Mouse (Mus musculus): ENCODE data around the gene Slc1a7.

Gene Slc1a7

DNA sequence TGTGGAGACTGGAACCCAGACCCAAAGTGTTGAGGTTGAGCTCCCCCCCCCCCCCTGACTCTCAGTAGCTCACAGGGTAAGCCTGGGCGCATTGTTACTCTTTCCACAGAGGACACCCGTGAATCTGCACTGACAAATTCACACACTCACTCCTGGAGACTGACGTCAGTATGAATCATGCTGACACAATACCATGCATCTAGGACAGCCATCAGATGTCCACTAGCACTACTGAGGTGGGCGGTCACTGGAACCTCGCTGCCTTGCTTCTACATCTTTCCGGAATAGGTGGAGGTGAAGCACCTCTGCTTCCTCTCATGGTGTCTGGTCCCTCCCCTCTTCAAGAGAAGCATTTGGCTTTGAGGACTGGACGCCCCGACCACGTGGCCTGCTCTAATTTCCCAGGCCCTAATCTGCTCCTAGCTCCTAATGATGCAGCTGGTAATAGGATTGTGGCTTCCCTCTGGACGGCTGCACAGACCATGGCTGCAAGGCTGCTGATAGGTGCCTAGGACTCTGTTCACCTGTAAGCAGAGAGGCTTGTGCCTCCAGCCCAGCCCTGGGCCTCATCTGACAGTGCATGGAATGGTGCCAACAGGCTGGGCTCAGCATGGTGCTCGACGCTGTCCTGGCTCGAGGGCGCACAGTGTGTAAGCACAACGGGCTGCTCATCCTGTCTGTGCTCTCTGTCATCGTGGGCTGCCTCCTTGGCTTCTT is at the start of gene Slc1a7:
Gene Slc1a7, plus strand, starts transcription at position 367 of the 717 bp plus-strand sequence.
- DNase-seq (ENCODE audit: low spot score), result no peak

DNA sequence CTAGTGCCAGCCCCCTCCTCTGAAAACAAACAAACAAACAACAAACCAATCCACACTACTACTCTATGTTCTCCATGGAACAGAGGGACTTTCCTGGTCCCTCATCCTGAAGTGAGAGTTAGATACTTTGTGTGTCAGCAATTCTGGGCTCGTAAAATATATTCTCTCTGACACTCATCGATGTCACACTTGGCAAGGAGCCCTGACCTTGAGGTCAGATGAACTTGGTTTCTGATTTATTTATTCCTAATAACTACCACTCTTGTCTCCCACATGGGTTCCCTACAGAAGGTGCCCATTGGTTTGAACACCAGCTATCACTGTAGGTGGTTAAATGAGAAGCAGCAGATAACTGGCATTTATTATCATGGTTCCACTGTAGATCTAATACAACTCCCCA is 47.8 kb upstream of the Slc1a7 start:
- no peak for DNase-seq (ENCODE audit: low spot score)

DNA sequence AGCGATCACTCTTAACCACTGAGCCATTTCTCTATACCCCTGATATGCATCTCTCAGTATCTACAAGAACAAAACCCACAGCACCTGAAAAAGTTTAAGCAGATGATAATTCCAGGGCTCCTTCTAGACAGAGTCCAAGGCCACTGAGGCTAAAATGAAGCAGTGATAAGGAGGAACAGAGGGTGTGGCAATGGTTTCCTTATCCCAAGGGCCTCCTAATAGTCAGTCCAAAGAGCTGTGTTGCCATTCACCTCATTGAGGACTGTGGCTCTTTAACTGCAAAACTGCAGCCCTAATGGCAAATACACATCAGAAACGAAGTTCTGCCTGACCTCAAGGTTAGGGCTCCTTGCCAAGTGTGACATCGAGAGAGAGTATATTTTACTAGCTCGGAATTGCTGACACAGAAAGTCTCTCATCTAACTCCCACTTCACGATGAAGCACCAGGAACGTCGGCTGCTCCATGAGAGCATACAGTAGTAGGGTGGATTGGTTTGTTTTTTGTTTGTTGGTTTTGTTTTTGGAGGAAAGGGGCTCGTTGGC is 46.9 kb upstream of the Slc1a7 start:
- no peak for DNase-seq (ENCODE audit: low spot score)

DNA sequence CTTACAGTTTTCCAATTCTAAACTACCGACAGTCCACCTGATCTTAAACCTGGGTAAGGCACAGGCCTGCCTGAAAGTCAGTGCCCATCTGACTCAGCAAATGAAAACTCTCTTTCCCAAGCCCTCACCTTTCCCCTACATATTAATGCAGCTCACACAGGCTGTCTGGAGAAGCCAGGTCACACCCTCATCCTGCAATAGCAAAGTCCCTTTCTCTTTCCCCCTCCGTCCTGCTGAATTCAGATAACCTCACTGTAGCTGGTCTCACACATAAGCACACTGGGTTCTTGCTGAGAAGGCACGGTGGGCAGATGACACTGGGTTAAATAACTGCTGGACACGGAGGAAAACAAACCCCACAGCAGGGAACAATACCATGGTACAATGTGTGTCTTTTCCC is 46.2 kb upstream of the Slc1a7 start:
- DNase-seq (ENCODE audit: low spot score), result no peak

DNA sequence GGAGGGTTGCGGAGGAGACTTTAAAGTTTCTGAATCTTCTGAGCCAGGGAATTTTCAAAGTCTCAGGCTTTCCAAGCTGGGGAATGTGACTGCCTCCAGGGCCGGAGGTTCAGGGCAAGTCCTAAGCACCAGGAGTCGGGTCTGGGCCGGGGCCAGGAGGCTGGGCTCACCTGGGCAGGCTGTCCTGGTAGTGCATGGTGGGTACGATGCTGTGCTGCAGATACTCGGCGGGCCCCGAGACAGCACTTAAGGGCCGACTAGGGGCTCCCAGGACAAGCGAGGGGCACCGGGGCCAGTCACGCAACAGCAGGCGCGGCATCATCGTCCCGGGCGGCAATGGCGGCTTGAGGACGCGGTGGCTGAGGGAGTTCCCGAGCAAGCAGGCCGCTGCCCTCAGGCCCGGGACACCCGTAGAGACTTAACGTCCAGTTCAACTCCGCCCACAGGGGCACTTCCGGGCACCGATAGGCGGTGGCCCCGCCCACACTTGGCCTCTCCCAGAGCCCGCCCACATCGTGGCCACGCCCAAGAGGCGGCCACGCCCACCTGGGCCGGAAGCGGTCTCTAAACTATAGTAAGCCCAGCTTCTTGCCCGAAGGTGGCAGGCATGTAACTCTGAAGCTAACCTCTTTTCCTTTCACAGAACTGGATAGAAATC is 44.9 kb upstream of the Slc1a7 start, which contains the start of gene Cpt2:
Gene Cpt2, minus strand, starts transcription at position 466 of the 658 bp plus-strand sequence.
- peak; percentile 96 for DNase-seq (ENCODE audit: low spot score)

DNA sequence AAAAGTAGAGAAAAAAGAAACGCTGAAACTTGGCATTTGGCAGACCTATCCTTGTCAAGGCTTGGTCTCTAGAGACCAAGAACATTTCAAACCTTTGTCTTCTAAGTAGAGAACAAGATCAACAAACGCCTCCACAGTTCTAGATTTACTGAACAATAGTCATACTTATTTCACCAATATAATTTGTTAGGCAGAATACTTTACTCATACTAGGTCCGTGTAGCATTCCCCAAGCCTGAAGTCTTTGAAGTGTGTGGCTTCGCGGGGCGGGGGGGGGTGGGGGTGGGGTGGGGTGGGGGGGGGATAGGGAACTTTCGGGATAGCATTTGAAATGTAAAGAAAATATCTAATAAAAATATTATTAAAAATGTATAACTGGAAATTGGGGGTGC is 44.3 kb upstream of the Slc1a7 start:
- no peak for DNase-seq (ENCODE audit: low spot score)

DNA sequence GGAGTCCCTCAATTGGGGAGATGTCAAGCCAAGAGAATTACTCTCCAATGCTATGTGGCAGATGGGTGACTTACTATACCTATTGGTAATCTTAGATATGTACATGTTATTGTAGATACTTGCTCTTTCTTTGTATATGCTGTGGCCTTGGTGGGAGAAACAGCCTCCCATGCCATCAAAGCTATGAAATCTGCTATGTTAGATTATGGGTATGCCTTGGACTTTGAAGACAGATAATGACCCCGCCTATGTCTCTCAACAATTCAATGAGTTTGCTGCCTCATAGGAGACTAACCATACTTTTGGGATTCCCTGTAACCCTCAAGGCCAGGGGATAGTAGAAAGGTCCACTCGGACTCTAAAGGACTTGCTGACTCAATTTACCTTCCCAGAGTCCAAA is 39.9 kb upstream of the Slc1a7 start:
- no peak for DNase-seq (ENCODE audit: low spot score)

DNA sequence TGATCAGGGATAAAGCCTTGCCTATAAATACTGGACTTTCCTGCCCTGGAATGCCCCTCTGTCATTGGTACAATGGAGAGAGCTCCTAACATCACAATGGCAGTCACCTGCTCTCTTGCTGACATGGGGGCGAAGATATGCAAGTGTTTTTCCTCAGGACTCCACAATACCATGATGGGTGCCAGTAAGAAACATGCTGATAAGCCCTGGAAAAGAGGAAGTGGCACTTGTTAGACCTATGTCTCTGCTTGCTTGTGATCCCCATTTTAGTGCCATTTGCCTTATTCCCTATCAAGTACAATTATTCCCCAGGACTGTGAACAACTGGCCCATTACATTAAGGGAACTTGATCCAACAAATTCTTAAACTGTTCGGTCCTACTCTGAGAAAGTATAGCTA is 39.4 kb upstream of the Slc1a7 start:
- no peak for DNase-seq (ENCODE audit: low spot score)

DNA sequence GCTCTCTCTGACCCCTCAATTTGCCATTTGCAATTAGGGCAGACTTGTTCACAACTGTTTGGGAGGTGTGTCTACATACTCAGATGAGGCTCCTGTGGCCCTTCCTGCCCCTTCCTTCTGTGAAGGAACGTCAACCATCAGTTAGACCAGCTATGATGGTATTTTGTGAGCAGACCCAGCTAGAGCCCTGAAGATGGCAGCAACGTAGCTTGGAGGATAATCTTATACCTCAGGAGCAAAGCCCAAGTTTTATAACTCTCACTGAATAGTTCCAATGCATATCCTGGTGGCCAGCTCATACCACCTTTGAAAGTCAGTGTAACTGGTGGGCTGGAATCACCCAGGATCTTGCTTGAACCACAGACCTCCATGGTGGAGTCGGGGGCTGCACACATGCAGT is 36.7 kb upstream of the Slc1a7 start:
- no peak for DNase-seq (ENCODE audit: low spot score)

DNA sequence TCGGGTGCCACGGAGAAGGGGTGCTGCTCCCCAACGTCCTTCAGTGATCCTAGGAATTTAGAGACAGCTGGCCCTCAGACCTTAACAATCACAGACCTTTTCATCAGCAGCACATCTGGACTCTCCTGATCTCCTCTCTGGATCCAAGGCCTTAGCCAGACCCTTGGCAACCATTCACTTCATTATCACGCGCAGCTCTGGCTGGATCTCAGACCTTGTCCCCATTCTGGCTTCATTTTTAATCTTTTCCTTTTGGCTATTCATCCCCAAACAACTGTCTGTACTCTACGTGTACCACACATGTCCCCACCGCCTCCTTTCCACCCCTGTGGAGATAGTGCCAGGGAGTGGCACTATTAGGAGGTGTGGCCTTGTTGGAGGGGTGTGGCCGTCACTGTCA is 34.9 kb upstream of the Slc1a7 start:
- DNase-seq (ENCODE audit: low spot score), result no peak

DNA sequence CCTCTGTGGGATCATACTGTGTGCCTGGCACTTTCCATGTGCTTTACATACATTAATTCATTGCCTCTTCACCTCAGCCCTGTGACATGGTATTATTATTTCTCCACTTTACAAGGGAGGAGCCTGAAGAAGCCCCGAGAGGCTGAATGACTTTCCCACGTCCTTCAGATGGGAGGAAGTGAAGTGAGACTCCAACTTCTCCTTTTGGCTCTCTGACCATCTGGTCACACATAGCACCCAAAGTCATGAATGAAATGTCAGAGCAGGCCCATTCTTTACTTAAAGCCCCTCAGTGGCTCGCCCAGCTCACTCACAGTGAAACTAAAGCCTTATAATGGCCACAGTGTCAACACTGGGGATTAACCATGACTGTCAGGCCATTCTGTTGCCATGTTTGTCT is 32.9 kb upstream of the Slc1a7 start:
- no peak for DNase-seq (ENCODE audit: low spot score)

DNA sequence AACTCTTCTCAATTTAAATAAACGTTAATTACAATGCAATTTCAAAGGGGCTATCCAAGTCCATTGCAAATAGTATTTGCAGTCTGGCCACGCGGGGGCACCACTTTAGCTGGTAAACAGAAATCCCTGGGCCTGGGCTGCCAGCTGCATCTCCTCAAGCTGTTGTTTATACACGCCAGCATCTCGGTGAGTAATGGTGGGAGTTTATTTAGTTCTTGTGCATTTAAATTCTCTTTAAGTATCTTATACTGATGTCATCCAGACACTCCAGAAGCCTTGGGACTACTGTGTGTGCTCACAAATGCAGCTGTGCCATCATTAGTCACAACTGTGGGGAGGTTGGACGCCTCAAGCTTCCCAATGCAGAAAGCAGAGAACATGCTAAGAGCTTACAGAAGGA is 30.8 kb upstream of the Slc1a7 start:
- DNase-seq (ENCODE audit: low spot score), result peak; percentile 24

DNA sequence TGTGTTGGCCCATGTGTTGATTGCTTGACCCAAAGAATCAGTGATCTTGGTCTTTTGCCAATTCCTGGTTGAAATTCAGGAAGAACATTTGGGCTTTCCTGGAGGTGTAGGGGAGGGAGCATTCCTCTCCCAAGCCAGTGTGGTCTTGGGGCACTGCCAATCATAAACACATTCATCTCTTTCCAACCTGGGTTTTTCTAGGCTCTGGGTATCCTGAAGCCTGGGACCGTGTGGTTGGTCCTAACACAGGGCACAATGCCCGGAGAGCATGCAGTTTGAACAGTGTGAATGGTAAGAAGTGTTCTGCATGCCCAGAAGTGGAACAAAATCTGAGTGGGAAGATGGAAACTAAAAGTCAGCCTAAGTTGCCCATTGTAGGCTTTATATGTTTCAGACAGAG is 30.0 kb upstream of the Slc1a7 start:
- DNase-seq (ENCODE audit: low spot score), result no peak

DNA sequence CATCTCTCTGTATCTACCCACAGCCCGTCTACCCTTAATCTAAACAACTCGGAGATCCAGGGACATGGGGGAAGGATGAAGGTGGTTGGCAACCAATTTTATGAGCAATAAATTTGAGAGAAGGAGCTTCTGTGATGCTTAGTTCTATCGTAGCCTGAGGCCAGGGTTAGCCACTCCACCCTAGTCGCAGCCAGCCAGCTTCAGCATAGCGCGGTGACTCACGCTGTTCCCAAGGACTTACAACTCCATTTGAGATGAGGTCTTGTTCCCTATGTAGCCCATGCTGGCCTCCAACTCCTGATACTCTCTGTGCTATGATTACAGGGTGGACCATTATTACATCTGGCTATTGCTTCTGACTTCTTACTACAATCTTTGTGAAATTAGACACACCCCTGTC is 25.4 kb upstream of the Slc1a7 start:
- DNase-seq (ENCODE audit: low spot score), result no peak

DNA sequence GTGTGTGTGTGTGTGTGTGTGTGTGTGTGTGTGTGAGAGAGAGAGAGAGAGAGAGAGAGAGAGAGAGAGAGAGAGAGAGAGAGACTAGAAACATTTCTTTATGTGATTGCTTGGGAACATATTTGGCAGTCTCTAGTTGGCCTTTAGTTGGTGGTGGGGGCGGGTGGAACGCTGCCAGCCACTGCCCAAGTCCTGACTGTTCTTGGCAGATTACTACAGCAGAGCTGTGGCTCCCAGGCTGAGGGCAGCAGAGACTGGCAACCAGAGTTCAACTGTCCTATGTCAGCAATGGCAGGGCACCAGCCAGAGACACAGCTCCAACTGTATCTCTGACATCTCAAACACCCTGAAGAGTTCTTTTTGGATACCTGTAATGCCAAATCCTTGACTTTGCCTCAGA is 24.0 kb upstream of the Slc1a7 start:
- no peak for DNase-seq (ENCODE audit: low spot score)

DNA sequence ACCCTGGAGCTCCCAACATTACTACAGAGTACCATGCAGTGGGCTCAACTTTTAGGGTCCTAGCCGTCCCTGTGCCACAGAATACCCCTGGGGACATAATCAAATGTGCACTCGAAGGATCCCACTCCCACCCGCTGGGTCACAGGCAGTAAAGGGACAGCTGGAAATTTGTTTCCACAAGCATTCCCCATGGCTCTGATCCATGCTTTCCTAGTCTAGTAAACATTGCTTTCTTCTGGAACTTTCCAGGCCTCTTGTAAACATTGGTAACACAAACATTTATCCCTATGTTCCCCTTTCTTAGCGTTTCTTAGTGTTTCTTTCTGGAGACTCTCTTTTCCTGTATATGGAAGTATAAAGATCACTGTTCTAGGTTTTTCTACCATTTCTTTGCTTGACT is 18.2 kb upstream of the Slc1a7 start:
- DNase-seq (ENCODE audit: low spot score), result no peak

DNA sequence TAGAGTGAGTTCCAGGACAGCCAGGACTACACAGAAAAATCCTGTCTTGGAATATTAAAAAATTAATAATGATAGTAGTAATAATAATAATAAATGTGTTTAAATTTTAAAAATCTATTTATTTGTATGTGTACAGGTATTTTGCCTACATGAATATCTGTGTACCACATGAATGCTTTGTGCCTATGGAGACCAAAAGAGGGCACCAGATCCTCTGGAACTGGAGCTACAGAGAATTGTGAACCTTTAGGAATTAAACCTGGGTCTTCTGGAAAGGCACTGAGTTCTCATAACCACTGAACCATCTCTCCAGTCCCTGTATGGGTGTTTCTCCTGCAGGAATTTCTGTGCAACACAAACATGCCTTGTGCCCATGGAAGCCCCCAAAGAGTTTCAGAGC is 15.3 kb upstream of the Slc1a7 start:
- no peak for DNase-seq (ENCODE audit: low spot score)

DNA sequence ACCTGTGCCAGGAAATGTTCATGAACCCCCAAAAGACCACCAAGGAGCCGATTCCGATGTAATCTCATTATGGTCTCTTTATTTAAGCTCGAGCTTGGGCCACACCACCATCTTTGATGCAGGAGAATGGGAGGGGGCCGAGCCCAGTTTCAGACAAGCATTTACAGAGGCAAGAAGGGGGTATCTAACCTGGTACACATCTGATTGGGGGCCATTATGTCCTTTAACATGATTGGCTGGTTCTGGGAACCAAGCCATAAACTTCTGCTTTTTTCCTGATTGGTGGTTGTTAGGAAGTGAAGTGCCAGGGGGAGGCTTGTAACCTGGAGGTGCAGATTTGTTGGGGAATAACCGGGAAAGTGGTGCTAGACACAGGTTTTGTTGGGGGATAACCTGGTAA is 12.4 kb upstream of the Slc1a7 start:
- no peak for DNase-seq (ENCODE audit: low spot score)

DNA sequence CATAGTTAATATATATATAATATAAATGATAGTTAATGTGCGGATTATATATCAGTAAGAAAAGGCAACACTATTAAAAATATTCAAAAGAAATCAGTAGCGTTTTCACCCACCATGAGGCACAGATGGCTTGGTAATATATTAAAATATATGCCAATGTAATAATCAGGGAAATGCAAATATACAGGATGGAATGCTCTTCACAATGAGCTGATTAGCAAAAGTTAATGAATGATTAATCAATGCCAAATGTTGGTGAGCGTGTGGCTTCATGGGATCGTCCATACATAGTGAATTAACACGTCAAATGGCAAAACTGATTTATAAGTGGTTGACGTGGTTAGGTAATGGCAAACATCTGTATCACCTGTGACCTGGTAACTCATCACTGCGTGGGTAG is 9.6 kb upstream of the Slc1a7 start:
- no peak for DNase-seq (ENCODE audit: low spot score)

DNA sequence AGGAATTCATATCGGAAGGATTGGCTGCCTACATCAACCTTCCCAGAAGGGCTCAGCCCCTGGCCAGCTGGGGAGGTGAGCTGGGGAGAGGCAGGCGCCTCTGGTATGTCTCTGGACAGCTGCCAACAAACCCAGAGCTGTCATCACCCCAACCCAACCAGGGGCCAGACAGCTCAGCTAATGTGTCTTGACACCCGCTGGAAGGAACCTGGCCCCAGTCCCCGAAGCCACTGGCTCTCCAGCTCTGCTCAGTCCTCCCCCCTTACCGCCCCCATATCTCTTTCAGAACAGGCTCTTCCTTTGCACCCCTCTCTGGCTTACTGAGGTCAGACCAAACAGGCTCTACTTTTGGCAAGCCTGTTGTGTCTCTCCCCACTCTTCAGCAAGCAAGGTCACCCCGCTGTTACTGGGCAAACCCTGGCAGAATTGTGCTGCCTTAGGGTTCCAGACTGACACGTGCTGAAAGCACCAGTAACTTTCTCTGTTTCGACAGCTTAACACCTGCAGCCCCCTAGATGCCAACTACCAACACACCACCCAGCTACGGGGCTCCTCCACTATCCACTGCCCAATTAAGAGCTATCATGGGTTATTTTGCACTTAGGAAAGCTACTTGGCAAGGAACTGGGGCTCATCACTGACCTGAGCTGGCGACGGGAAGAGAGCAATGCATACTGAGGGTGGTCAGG is 5.9 kb upstream of the Slc1a7 start:
- DNase-seq (ENCODE audit: low spot score), result peak; percentile 29

DNA sequence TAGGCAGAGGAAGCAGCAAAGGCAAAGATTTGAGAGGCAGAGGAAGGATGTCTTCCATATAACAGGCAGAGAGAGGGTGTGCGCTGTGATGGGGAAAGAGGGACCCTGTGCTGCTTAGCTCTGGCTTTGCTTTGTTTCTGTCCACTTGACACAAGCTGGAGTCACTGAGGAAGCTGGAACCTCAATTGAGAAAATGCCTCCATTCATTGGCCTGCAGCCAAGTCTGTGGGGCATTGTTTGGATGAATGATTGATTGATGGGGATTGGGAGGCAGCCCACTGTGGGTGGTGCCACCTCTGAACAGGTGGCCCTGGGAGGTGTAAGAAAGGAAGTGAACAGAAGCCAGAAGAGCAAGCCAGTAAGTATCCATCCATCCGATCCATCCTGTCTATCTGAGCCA is 5.3 kb upstream of the Slc1a7 start:
- DNase-seq (ENCODE audit: low spot score), result no peak

DNA sequence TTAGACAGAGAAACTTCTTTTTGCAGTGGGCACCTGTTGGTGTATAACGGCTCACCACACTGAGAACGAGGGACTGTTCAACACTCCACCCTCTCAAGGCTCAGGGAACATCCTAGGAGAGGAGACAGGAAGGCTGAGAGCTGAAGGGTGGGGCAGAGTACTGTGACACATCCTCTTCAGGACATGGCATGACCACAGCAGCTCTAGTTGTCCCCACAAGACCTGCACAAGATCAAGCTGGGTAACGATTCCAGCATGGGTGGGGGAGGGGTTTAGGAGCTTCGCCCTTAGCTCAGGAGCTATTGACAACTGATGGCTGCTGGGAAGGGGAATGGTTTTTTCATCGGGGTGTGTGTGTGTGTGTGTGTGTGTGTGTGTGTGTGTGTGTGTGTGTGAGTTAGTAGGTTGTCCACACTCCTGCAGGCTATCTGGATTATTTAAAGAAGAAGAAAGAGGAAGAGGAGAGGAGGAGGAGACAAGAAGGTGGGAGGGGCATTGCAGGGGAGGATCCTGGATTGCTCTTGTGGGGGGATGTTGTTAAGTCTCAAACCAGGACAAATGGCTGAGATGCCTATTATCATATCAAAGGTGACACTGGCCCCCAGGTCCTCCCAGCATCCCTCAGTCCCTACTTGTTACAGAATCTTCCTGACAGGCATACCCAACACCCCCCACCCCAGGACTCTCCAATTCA is 1.6 kb upstream of the Slc1a7 start:
- no peak for DNase-seq (ENCODE audit: low spot score)

DNA sequence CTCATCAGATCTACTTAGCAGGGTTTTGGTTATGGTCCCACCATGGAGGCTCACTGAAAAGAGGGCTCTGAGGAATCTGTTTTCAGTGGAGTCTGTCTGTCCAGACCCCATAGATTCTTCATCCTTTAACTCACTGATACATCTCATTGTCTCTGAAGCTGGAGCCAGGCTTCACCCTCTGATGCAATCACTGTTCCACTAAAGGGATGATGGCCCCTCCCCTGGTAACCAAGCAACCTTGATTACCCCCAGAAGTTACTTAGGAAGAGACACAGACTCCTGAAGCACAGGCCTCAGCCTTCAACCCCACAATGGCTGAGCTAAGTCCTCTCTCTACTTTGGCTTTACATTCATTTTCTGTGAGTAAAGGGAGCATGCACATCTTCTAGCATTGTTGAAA is 1.6 kb downstream of the Slc1a7 start:
- DNase-seq (ENCODE audit: low spot score), result no peak
